Mouse (Mus musculus): ENCODE measurements around the gene Phlda1.
"Not testable (repeated sequence)": the region's sequence is repeated elsewhere in the genome, so short reads cannot be mapped to it uniquely, and the experiment has no call there.

Gene Phlda1

DNA sequence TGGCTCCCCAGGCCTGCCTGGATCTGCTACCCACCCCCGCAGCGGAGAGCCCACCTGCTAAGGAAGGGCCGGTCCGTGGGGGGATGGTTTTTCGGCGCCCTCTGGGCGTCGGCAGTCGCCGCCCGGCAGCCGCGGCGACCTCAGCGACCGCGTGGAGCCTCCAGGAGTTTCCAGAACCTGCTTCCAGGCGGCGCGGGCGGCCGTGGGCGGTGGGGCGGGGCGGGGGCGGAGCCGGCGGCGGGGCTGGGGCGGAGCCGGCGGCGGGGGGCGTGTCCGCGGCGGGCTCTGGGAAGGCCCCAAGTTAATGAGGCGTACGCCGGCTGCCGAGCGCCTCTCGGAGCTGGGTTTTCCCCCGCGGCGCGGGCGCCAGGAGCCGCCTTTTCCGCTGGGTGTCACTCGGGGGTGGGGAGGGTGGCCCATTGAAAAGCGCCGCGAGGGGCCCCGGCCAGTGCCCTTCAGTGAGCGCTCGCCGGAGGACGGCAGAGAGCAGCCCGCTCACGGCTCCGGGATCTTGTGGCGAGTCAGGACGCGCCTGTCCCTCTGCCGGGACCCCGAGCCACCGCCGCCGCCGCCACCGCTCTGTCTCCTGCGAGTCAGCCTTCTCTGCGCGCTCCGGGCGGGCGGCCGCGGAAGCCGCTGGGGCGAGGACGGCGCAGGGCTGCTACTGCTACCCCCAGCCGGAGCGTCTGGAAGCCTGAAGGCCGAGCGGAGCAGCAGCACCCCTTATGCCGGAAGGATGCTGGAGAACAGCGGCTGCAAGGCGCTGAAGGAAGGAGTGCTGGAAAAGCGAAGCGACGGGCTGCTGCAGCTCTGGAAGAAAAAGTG is at the start of gene Phlda1:
Phlda1 (plus strand) TSS at position 186 of the 825 bp plus-strand sequence.
- DNase-seq, result peak; percentile 94

DNA sequence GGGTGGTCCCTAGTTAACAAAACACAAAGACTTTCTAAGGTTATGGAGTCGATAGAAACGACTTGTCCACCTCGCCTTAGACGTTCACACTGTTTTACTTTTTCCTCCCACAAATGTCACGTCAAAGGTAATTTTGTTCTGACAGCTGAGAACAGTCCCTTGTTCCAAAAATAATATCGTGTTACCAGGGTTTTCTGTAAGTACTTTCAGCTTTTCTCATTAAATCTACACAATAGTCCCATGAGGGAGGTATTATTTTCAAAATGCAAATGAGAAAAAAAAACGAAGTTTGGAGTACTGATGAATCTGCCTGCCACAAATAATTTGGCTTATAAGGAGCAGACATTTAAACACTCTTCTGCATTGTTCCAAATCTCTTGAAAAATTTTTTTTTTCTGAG is 48.0 kb upstream of the Phlda1 start:
- no peak for DNase-seq

DNA sequence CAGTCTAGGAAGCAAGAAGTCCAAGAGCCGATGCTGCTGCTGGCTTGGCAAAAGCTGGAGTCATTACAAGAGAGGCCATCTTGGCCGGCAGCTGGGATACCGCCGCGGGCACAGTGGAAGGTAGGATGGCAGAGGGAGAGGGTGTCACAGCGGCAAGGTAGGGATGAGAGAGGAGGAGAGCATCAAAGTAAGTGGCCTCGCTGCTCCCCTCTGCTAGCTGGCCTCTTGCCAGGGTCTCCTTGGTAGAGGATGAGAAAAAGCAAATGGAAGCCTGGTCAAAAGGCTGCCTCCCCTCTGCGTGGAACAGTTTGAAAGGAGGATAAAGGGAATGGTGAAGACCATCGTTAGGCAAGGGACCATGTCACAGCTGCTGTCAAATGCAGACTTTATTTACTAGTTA is 47.0 kb upstream of the Phlda1 start:
- no peak for DNase-seq

DNA sequence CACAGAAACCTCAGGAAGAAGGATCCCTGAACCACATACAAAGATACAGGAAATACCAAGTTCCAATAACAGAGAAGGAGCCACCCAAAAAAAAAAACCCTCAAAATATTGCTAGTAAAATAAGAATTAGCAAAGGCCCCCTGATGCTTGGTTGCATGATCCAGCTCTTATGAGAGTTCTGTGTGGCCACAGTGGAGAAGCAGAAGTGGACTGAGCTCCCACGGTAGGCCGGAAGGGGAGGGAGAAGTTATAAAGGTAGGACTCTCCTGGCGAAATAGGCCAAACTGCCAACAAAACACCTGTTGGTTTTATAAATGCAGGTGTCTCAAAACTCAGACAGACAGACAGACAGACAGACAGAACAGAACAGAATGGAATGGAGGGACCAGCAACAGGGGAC is 46.2 kb upstream of the Phlda1 start:
- DNase-seq, result no peak

DNA sequence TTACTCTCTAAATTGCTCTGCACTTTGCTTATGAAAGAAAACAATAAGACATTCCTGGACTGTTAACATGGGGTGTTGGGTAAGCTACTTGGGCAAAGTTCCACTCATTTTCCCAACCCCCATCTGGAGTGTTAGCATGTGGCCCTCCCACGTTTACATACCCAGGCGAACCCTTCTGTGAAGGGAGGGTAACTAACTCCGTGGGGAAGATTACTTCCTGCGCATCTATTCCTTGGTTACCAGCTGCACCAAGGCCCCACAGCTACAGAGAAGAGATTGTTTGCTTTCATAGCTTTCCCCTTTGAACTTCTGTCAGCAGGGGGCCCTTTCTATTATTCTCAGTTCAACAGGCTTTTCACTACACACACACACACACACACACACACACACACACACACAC is 45.7 kb upstream of the Phlda1 start:
- peak; percentile 28 for DNase-seq

DNA sequence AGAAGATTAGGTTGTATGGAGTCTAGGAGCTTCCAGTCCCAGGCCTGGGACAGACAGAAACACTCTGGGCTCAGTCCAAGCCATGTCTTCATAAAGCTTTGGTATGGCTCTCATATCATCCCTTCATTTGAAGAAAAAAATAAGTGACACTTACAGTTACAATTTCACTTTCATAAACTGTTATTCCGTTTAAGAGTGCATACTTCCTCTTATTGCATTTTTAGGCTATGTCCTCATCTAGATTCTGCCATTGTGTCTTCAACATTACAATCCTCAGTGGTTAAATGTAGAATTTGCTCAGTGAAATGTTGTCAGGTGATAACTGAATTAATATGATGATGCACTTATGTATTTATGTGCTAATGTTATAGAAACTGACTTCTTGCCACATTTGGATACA is 41.3 kb upstream of the Phlda1 start:
- DNase-seq, result no peak

DNA sequence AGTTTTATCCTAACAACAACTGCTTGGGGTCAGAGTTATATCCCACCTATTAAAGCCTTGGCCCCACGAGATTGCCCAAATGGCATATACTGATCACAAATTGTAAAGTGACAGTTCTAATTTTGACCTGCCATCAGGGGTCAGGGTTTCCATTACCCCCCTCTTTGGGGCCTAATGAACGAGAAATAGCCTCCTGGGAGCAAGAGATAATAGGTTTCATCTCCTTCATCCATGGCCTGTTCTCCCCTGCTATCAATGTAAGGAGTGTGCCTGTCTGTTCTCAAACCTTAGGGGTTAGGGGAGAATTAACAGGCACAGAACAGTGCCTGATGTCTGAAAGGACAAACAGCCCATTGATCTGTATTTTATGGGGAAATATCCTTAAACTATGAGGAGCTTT is 40.7 kb upstream of the Phlda1 start:
- DNase-seq, result no peak

DNA sequence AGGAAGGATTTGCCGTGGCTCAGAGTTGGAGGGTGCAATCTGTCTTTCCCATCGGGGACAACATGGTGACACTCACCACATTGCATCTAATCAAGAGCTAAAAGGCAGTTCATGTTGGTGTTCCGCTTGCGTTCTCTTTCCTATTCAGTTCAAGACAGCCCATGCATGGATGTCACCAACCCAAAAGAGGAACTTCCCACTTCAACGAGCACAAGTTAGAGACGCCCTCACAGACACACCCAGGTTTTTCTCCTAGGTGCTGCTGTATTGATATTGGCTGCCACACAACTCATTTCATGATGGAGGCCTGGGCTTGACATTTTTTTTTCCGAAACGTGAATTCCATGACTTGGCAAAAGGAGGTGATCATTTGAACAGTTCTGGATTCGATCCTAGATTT is 34.9 kb upstream of the Phlda1 start:
- no peak for DNase-seq

DNA sequence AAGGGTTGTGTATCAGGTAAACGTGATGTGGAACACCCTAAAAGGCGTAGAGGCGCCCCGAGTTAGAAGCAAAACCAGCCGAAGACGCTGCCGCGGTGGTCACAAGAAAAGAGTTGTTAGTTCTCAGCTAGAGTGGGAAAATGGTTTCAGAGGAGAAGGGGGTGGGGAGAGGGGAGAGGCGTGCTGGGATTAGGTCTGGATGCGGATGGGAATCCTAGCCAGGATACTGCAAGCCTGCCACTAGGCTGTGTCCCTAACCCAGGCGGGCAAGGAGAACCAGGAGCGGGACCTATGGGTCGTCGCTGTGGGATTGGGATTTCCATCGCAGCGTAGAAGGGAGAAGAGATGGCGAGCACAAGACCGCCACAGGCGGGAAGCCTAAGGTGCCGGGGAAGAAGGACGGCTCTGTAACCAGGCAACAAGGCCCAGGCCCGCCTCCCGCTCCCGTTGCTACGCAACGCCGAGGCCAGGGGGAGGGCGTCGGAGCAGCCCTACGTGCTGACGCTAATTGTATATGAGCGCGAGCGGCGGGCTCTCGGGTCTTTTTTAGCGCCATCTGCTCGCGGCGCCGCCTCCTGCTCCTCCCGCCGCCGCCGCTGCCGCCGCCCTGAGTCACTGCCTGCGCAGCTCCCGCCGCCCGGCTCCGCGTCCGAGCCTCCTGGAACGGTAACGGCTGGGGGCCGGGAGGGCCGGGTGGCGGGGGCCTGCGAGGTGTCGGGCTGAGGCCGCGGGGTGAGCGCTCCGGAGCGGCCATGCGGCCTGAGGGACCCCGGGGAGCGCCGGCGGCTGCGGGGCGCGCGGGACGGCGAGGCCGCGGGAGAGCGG is 33.2 kb upstream of the Phlda1 start, which contains the start of gene Nap1l1:
Nap1l1 (plus strand) TSS at position 538 of the 825 bp plus-strand sequence.
- DNase-seq, result peak; percentile 98

DNA sequence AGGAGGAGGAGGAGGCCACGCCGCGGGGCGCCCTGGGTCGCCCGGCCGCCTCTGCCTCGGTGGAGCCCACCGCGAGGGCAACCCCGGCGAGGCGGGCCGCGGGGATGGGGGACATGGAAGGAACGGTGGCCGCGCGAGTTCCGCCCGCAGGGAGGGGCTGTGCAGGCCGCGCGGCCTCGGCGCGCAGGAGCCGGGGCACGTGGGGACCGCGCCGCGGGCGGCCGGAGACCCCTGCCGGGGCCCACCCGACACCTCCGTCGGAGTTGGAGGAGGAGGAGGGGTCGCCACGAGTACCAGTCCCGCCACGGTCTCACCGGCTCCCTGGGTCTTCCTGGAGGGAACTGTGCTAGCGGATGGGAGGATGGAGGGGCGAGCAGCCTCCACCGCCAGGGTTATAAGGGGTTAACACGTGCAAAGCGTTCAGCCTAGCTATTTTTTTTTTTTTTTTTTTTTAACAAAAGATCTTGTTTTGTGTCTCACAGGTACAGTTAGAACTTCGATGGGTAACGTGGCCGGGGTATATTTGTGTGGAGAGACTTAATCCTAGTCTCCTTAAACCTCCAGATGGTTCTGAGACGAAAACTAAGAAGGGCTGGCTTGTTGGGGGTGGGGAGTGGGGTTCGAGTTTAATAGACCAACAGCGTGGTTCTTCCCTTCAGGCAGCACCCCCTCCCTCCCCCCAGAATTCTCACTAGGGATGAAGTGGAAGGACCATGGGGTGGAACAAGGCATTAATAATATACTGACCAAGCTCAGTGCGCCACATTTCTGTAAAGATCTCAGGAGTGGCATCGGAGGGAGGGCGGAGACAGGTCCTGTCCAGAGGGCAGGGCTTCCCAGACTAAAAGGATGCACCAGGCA is 32.3 kb upstream of the Phlda1 start:
- DNase-seq, result peak; percentile 77

DNA sequence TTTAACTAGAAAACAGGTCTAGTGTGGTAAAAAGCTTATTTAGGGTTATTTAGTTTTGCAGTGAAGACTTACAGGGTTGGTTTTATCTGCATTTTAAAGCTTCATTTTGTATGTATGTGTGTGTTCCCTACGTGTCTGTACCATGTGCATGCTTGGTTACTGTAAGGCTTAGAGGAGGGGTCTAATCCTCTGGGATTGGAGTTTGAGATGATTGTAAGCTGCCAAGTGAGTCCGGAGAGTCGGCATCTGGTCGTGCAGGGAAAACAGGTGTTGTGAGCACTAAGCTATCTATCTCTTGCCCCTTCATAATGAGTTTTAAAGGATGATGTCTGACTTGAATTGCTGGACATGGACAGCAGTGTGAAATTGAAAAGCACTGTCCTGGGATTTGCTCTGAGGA is 29.8 kb upstream of the Phlda1 start:
- DNase-seq, result no peak

DNA sequence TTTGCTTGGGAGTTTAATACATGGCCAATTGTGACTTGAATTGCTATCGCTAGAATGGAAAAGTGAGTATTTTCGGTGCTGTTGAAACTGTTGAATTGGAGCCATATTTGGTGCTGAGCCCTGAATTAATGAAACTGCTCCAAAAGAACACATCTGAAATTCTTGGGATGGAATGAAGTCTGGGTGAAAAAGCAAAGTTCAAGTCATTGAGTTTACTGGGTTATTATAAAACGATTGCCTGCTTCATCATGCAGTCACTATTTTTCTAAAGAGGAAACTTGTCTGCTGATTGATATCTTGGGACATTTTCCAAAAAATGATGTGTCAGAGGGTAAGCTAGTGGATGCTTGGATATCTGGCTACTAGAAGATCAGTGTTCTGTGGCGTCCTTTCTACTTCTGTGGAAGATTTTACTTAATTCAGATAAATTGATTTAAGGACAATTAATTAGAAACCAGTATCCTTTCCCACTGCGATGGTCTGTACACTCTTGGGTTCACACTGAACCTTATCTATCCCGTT is 29.0 kb upstream of the Phlda1 start:
- DNase-seq, result no peak

DNA sequence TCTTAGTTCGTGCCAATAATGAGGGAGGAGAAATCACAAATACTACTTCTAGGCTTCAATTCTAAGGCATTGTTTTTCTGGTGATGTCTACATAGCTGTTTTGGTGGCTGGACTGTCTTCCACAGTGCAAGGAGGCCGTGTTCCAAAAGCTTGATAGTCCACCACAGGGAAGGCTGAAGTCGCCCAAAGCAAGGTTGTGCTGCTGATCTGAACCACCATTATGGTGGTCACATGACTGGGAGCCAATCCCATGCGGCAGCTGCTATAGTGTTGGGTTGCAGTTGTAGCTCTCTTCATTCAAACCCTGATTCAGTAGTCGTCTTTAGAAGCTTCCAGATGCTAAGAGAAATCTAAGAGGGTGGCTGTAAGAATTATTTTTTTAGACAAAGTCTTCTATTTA is 26.5 kb upstream of the Phlda1 start:
- no peak for DNase-seq

DNA sequence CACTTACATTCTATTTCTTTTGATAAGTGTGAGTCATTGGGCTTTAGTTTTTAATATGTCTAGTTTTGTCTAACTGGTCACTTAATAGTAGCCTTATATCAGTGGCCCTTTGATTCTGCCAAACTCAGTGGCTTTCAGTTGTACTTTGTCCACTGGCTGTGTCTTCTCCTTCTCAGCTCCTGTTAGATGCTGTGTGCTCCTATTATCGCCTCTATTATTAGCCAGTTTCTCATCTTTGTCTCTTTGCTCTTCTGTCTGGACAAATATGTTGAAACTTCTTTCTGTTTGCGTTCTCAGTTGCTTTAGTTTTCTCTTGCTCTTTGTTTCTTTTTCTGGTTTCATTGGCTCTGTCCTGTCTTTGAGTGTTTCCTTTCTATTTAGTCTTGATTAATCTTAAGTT is 23.4 kb upstream of the Phlda1 start:
- no peak for DNase-seq

DNA sequence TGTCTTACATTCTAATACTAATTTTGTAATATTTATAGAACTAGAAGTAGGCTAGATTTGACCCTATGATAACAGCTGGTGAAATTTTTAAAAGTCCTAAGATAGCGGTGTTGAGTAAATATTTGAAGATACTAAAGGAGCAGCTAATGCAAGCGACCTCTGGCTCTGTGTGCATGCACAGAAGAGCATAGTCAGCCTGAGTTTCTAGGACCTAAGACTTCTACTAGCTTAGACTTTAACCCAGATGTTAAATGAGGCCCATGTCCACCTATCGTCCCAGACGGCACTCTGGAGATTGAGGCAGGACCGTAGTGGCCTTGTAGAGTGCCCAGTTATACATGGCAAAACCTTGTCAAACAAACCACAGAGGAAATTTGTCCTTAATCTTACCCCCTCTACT is 22.0 kb upstream of the Phlda1 start:
- no peak for DNase-seq

DNA sequence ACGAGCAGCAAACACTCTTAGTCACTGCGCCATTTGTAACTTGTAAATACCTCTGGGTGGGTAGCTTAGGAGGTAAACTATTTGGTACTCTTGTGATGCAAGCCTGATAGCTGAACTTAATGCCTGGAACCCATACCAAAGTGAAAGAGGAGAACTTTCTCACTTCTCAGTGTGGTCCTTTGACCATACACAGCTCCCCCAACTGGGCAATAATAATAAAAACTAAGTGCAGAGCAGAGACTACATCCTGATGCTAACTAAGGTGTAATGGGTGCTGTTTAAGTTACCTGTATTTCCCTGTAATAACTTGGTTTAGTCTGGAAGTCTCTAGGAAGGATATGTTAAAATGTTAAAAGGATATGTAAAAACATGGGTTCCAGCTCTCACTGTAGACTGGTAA is 17.3 kb upstream of the Phlda1 start:
- no peak for DNase-seq

DNA sequence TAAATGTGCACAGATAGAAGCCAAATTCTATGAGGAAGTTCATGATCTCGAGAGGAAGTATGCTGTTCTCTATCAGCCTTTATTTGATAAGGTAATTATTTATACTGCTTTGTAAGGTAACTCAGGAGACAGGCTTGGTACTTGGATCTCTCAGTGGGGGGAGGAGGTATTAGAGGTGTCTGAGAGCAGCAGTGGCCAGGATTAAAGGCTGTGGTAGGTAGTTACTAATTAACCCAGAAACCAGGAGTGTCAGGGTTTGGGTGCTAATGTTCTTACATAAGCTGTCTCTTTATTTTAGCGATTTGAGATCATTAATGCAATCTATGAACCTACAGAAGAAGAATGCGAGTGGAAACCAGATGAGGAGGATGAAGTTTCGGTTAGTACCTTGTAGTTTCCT is 16.0 kb upstream of the Phlda1 start:
- DNase-seq, result not testable (repeated sequence)

DNA sequence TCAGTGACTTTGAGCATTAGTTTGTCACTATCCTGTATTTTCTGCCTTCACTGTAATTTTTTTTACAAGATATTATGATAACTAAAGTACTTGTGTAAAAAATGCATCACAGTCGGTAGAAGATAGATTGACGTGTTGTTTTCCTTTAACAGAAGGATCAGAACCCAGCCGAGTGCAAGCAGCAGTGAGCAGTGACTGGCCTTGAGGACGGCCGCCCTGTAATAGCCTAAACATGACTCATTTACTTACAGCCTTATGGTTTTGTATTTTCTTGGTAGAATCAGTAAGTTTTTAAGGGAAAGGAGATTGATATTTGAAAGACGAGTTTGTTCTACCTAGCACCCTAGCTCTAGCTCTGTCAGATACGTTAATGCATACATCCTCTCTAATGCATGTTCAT is 10.2 kb upstream of the Phlda1 start:
- DNase-seq, result no peak

DNA sequence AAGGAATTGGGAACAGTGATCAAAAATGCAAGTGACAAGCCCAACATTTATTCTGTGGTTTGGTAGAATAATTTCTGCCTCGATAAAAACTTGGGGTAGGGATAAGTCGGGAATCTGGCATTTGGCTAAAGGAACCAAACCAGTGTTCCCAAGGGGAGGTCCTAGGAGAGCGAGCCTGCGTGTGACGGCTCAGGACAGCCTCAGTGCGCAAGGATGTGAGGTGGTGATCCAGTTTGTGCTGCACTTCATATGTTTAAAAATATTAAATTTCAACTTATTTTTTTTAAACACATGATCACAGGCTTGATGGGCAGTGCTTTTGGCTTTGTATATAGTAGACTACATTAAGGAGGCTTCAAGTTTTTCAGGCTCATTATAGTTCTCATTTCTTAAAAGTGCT is 6.2 kb upstream of the Phlda1 start:
- no peak for DNase-seq

DNA sequence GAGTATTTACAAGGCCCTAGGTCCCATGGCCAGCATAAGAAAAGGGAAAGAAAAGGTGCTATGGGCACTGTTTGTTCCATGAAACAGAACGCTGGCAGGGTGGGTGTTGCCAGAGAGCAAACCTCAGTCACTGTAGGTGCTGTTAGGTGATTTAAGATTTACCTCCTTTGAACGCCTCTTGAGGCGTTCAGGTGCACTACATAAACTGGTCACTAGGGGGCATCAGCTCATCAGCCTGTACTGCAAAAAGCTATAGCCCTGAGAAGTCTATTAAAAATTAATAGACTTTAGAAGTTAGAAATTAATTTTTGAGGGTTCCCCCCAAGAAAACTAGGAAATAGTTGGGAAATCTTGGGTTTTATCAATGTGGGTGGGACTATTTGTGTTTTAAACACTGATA is 3.0 kb upstream of the Phlda1 start:
- peak; percentile 88 for DNase-seq

DNA sequence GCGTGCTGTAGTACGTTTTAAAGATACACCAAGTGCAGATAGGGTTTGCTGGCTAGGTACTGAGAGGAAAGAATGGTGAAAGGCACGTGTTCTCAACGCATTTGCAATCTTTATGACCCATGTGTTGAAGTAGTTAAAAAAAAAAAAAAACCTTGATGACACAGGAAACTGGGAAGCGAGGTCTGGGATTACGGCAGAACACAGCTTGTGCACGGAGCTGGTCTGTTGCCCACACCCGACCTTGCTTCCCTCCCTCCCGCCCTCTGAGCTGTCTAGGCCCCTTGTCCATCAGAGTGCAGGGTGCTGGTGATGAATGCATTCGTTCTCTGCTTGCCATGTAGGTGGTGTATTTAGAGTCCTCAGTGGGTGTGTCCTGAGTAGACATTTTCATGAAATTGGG is 2.4 kb upstream of the Phlda1 start:
- DNase-seq, result no peak

DNA sequence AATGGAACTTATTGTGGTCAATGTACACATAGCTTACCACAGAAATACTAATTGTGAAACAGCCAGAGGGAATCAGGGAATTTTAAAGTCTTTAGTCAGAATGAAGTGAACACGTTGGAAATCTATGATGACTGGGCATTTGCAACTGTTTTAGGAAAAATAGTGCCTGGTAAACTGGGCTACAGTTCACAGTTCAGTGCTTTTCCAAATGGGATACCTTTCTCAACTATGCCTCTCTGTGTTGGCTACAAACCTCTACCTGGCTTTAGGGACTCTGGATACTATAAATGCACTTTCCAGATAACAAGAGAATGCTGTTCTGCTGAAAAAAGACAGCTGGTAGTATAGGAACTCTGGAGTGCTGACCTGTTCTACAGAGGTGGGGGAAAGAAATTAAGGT is 1.5 kb upstream of the Phlda1 start:
- DNase-seq, result no peak

DNA sequence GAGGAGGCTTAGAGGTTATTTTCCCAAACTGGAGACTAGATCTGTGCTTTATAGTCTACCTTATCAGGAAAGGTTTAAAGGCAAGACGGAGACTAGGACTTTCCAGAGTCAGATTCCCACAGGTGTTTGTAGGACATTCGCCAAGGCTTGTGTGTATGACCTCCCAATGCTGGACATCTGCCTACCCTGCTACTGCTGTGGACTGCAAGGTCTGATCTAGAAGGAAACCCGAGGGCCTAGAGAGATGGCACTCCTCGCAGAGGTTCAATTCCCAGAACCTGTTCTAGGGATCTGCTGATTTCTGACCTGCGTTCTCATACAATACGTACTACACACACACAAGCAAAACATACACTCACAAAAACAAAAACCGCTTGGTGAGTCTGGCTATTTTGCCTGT is 680 bp upstream of the Phlda1 start:
- DNase-seq, result no peak
